Mouse (Mus musculus): ENCODE data around the gene Pard3b.
A peak's percentile ranks its signal among the peaks of the same experiment; 100 is the strongest.

Gene Pard3b

DNA sequence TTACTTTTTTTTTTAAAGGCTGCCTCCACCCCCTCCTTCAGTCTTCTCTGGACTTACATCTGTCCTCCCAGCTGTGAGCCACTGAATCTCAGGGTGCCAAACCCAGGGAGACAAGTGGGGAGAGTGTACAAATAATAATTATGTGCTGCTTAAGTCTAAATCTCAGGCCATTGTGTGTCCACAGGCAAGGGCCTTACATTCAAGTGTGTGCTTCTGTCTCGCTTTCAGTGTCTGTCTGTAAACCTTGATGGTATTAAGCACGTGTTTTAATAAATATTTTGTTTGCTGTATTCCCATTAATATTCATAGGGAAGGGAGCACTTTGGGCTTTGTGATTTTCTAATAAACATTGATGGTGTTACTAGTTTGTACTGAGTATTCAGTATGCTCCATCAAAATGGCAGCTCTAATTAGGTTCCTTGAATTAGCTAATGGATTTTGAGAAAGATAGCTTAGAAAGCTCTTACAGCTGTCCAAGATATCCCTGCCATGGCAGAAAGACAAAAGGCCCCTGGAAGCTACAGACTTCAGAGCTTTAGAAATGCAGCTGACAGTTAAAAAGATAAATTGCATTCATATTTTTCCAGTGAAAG lies 880.1 kb downstream of the Pard3b start:
- DNase-seq, result no peak

DNA sequence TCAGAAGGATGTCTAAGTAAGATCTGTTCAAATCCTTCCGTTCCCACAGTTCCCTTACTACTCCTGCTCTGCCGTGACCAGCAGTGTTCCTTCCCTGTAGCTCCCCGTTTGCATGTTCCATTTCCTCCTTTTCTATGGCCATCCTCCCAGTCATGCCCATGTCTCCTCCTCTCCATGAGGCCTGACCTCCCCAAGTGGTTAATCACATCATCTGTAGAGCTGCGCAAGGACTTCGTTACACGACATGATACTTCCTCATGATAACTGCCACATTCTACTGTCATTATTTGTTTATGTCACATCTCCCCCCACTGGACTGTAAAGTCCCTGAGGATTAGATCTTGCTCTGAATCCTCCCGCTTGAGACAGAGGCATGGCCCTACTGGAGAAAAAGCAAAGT lies 882.7 kb downstream of the Pard3b start:
- DNase-seq, result peak; percentile 87

DNA sequence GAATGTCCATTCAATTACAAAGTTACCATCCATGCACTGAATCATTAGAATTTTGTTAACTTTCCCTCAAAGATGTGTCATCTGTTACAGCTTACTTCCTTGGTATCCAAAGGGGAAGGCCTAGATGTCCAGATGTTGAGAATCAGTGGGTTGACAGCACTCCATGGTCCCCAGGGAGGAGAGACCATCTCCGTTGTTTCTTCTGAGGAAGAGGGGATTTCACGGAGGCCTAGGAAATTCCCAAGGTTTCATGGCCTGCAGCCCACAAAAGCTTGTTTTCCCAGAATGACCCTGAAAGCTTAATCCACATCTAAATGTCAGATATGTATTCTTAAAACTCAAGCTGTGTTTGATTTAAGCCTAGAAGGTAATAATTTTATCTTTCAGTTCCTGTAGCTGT lies 884.1 kb downstream of the Pard3b start:
- peak; percentile 93 for DNase-seq

DNA sequence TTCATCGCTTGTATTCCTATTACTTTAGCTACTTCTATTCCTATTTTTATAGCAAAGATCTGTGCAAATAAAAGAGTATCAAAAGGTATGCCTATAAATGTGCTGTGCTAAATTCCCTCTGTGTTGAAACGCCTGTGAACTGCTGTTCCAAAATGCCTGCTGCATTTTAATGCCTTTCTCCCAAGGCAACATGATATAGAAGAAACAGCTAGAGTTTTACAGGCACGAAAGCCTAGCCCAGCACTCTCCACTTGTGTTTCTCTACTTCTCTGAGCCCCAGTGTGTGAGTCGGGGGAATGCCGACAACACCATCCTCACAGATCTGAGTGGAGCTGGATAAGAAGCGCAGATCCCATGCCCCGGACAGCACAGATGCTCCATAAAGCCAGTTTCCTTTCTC lies 889.2 kb downstream of the Pard3b start:
- DNase-seq, result no peak

DNA sequence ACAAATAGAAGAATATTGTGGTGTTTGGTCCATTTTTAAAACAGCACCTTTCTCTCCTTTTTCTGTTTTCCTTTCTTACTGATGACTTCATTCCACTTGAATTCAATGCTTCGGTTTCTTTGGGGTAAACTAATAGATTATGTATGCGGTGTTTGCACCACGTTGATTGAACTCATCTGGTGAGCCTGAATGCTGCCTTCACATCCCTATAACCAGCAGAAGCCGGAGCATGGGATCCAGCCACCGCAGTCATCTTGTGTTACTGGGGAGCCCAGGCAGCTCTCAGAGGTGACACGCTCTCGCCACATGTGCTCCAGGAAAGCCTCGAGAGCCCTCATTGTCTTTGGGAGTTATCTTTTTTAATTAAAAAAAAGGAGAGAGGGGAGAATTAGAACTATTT lies 891.3 kb downstream of the Pard3b start:
- no peak for DNase-seq

DNA sequence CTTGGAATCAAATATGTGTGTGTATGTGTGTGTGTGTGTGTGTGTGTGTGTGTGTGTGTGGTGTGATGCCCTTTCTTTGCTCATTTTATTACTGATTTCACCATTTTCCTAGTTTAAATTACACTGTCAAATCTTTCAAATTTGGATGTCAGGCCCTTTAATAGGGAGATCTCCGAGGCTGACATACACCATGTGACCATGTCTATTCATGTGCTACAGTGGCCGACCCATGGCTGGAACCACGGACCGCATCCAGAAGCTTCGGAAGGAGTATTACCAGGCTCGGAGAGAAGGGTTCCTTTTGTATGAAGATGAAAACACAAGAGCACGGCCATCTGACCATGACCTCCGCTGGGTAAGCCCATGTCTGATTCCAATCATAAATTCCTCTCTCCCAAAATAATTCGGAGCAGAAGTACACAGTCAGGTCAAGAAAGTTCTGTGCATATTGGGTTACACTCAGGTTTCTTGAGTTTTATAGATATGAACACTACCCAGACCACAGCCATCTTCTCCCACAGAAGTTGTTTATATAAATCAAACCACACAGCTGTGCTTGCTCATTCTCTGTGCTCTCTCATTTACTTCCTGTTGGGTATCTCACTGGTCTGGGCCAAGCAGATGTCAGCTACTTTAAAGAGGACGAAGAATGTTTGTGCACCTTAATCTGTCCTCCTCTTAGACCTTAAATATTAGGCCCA lies 894.0 kb downstream of the Pard3b start:
- no peak for DNase-seq

DNA sequence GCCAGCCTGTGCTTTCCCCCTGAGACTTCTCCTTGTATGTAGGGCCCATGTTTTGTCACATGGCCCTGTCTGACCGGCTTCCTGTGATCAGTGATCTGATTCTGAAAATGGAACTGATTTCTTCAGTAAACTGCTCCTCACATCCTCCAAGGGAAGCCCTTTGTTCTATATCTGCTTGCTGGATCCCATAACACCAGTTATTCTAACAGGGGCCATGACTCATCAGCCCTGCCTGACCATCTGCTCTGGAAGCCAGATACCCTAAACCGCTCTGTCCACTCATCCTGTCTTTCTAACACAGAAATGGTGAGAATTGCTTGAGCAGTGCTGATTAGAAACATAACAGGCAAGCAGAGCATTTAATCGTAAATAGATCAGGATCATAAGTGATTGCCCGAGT lies 910.3 kb downstream of the Pard3b start:
- DNase-seq, result no peak

DNA sequence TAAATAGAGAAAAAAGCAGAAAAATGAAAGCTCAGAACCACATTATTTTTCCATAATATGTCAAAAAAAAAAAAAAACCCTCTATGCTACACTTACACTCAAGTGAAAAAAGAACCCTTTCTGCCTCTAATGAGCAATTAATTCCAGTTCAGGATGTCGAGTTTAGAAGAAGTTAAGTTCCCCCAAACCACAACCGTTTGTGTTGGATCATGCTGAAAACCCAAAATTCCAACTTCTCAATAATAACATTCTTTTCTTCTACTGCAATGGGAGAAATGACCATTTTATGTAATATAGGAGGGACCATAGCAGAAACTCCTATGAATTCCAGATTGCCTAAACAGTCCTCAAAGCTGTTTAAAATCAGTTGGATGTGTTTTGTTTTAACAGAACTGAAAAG lies 911.9 kb downstream of the Pard3b start:
- no peak for DNase-seq

DNA sequence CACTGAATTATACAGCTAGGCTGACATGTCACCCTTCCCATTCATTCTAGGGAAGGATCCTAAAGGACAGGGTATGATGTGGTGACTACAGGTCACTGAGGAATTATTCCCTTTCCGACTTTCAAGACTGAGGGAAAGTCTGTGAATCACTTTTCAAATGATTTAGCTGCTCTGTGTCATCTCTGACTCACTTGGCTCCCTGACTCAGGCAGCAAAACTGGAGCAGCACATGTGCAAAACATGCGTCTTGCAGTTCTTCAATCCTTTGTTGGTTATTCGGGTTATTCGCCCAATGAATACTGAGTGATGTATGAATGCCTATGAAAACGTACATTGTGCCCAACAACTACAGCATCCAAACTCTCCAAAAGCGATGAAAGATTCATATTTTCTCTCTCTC lies 912.9 kb downstream of the Pard3b start:
- no peak for DNase-seq

DNA sequence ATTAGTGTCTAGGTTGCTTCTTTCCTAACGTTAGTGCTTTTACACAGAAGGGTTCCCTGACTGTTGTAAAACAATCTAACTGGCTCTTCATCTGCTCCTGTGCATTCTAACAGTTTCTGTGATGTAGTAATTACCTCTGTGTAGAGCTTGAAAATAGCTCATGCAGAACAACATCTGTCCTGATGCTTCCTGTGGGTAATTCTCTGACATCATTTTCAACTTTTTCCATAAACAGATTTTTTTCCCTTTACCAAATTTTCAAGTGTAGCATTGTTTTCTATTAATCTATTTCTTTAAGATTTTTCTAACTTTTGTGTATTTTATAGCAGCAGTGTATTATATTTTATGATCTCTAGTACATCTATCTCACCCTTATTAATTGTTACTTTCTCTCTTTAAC lies 917.2 kb downstream of the Pard3b start:
- DNase-seq, result no peak

DNA sequence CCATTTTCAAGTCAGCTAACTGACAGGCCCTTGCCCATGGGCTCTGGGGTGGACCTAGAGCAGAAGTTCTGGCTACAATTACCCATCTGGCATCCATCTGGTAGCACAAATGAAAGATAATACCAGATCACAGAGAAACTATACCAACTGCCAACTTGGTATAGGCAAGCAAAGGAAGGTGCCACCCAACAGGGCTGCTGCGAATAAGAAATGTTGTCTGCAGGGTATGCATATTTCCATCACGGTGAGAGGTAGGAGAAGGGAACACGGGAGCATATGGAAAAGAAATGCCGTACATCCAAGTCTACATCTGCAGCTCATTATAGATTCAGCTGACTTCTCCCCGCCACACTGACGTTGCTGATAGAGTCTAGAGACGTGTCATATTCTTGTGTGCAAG lies 924.4 kb downstream of the Pard3b start:
- no peak for DNase-seq

DNA sequence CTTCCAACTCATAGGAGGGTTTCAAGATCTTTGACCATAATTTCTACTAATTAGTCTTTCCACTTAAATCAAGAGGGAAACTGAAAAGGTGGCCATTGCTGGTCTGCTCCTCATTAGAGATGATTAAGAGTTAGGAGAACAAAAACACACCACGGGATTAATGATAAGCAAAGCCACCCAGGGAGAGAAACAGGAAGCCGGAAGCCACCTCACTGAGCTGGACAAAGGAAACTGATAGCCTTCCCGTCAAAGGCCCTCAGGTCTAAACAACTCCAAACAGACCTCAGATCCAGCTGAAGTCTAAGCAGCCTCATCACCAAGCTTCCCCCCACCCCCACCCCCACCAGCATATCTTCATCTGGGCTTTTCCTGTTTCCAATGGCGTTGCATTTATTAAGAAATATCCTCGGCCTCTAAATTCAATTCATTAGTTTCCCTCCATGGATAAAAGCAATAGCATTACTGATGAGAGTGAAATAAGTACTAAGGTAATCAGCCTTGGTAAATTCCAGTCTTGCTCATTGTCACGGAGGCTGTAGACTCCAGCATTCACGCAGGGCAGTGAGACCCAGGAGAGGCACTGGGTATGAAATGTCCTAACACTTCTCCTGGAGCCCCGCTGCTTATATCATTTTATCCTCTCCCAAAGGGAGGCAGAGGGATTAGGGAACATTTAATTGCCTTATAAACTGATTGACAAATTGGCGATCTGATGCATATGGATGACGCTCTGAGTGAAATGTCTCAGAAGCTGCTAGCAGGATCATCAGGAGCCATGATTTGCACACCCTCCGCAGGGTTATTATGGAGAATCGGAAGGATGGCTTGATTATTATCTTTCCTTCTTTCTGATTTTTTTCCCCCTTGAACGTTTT lies 925.9 kb downstream of the Pard3b start:
- no peak for DNase-seq

DNA sequence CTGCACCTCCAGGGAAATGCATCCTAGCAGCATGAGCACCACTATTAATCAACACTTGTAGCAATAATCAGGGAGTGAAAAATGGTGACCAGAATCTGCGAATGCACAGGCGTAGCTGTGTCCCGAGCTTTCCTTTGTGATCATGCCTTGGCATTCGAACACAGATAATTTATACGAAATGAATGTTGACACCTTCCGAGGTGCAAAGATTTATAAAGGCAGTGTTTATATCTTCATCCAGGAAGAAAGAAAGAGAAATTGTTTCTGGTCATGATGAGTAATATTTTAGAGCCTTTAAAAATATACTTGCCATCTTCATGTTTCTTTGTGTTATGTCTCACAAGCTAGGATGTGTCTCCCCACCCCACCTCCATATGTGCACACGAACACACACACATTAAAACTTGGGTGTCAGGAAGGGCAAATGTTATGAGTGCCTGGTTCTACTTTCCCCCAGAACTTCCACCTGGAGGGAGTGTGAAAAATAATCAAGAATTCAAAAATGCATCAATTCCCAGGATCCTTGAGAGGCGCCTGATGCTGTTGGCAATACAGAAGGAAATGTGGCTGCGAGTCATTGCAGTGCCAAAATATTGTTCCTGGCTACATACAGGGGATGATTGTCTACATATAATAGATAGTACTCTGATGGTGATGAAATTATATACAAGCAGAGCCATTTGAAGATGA lies 926.6 kb downstream of the Pard3b start:
- no peak for DNase-seq

DNA sequence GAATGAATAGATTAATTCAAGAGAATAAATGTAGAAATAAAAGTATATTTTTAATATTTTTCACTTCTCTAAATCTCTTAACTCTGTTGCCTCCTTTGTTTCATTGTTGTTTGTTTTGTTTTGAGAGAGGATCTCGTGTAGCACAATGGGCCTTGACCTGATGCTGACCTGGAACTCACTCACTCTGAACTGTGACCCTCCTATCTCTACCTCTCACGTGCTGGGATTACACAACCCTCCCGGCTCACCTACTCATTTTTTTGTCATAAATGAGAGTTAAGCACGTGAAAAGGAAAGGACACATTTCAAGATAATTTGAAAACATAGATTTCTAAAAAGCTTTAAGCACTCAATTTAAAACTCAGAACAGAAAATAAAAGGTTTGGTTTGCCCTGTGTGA lies 928.0 kb downstream of the Pard3b start:
- DNase-seq, result peak; percentile 39

DNA sequence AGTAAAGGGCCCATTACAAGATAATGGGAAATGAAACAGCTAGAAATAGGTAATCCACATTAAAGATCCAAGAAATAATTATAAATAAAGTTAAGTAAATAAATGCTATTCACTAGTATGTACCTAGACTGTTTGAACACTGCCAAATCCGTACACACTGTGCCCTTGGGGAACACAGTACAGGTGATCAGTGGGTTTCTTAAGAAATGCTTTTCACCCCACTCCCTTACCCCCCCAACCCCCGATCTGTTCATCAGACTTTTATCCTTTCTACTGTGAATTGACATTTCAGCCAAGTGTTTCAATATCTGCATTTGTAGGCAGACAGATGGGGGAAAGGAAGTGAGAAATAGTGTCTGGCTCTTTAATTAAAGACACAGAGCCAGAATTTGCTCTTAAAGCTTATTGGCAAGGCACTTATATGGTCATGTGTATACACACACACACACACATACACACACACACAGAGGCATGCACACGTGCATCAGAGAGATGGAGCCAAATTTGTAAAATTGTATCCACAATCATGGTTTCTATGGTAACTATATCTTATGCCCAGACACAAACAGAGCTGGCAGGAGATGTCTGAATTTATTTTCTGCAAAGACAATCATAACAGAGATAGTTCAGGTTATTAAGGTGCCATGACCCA lies 938.4 kb downstream of the Pard3b start:
- no peak for DNase-seq

DNA sequence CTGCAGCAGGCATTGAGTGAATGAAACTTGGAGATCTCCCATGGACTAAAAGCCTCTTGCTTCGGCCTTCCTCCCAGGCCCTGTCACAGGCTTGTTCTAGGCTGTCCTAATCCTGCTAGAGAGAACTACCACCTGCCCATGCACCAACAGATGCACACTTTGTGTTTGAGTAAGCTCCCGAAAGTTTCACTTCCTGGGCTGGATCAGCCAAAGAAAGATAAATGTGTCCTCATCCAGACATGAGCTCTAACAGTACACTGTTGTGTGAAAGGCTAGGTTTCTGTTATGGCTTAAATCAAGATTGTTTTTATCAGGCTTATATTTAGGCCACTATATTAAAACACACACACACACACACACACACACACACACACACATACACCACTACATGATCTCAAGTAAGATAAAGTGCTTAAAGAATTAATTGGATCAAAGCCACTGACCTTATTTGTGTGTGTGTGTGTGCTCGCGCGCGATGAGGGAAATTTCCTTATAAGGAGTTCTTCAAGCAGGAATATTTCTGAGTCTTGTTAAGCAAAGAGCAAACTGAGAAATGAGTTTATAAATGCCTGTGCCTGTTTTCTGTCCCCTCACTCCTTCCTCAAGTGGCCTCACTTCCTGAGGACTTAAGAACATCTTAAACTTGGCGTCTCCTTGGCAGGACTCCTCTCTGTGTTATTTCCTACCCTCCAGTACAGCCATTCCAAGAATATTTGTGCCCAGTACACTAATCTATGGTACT lies 940.6 kb downstream of the Pard3b start:
- DNase-seq, result peak; percentile 84

DNA sequence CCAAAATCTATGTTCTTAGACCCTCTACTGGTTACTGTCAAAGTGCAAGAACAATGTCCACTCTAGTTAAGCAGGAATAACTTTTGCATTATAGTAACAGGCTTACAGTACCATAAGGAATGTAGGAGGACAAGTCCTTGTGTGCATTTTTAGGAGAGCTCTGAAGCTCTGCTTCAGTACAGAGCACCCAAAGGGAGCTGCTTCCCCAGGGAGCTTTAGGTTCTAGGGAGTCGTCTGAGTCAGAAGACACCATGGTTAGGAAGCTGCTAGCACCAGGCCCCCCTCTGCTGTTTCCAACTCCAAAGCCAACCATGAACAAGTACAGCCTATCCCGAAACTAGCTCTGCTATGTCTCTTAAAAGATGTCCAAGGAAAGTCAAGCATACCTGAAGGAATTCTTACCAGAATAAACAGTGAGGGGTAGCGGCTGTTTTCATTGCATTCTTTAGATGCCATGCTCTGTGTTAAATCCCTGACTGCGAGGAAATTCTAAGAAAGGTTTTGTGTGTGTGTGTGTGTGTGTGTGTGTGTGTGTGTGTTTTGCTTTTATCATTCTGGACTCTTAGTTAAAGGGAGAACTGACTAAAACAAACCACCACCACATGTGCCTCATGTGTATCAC lies 941.8 kb downstream of the Pard3b start:
- peak; percentile 17 for DNase-seq

DNA sequence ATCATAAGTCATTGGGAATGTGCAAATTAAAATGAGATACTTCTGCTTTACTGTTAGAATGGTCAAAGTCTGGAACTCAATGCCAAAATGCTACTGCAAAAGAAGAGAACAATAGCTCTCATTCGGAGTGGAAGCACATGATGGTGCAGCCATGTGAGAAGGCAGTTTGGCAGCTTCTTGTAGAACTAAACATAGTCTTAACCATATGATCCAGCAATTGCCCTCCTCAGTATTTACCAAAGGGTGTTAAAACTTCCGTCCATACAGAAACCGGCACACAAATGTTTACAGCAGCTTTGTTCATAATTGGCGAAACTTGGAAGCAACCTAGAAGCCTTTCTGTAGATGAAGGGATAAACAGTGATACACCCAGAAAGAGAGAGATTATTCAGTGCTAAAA lies 943.9 kb downstream of the Pard3b start:
- DNase-seq, result peak; percentile 9

DNA sequence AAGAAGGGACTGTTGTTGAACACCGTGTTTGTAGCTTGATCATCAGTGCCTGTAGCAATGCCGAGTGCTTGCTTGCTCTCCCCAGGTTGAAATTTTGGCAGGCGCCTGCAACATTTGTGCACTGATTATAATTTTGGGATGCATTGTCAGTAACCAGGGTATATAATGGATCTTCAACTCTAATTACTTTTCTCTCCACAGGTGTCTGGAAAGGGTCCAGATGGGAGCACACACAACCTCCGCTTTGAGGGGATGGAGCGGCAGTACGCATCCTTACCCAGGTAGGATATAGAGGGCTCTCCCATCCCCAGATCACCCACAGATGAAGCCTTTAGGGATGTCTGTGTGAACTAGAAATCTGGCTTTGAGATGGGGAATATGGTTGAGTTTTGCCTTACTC lies 948.9 kb downstream of the Pard3b start:
- peak; percentile 74 for DNase-seq

DNA sequence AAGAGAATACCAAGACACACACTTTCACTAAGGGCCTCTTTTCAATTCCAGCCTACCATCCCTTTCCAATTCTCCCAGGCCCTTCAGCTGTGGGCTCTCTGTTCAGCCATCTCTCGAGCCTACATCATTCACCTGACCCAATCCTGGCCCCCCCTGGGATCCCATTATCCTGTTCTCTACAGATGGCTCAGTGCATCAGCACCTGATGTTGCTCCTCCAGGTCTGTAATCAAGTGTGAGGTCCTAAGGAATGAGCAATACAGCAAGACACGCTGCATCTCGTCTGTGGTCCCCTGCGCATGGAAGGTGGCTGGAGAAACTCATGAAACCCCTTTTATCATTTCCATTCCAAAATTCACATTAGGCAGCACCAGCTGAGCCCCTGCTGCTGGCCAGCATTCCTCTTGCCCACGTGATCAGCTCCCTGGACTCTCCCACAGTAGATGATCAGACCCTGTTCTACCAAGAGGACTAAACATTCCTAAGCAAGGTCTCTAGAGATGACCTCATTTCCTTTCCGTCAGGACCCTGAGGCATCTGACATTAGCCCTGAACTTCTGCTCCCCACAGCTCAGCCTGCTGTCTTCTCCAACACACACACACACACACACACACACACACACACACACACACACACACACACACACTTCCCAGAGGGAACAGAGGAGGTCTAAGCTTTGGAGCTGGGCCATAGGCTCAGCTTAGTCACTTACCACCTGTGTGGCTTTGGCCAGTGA lies 952.8 kb downstream of the Pard3b start:
- DNase-seq, result peak; percentile 97

DNA sequence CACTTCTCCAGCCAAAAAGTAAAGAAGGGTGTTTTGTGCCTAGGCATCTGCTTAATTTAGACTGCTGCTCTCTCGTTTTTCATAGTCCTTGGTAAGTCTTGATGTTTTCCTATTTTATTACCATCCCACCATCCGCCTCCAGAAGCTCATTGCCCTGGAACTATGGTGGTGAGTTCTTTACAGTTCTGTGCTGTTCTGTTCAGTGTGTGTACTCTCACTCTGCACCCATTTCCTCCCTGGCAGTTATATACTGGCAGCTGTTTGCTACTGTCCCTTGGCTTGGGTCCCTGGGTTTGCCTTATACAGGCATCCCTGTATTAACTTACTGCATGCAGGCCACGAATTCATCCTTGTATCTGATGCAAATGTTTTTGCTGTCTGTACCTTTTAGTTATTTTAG lies 956.8 kb downstream of the Pard3b start:
- no peak for DNase-seq

Data from heart, adult 11 months (tissue).